Mouse (Mus musculus) ZHBTc4 (cell line): Measurements from ENCODE around the gene Efcab10.

ENCODE experiments used
- DNase-seq: peaks from one replicate; pipeline ENCODE4 v3.0.0-alpha.2; 2011; ENCODE audit warnings: low read depth, low spot score

The Efcab10 gene

GRCm38 (mm10) chr12:33427293-33427692 lies 32.6 kb downstream of the Efcab10 start:
- peak; percentile 79 for DNase-seq

- DNase-seq, result no peak
These were observed 33.1 kb downstream of the Efcab10 start for GRCm38 (mm10) chr12:33427726-33428125.

GRCm38 (mm10) chr12:33429387-33430160 lies 34.9 kb downstream of the Efcab10 start, which contains the start of gene Twistnb:
Twistnb (plus strand) TSS chr12:33429635.
- DNase-seq, result peak; percentile 98

- DNase-seq, result no peak
These were observed 39.2 kb downstream of the Efcab10 start for GRCm38 (mm10) chr12:33433812-33434211.

GRCm38 (mm10) chr12:33434758-33435157 lies 40.1 kb downstream of the Efcab10 start:
- peak; percentile 79 for DNase-seq
